Mouse (Mus musculus): ENCODE data around the gene Agtr1a. TPM values are rescaled to one million over a fixed set of nuclear protein-coding genes. Genes with fewer than 3 reads are reported as not detected.

The Agtr1a gene
- polyA plus RNA-seq, 1 experiment from 2014 or later = 2.6 TPM

DNA sequence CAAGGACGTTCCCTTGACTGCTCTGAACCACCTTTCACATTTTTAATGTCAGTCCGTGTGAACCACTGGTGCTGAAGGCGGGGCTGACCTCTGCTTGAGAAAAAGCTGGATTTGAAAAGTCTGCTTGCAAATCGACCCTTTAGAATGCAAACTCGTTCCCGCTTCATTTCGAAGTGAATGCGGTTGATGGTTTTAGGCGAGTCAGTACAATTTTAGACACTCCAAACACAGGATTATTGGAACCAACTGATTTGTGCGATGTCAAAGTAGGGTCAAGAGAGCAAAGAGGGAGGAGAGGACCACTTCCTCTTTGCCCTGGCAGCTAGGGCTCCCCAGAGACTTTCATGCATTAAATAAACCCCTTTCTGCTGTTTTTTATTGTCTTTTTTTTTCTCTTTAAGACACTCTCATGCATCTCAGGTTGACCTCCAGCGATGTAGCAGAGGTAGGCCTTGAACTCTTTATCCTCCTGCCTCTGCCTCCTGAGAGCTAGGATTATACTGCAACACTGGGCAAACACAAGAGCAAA lies 27.9 kb downstream of the Agtr1a start:
- ATAC-seq (ENCODE audit: low FRiP score, low read depth) = no peak
- H3K9me3 ChIP-seq = no peaks in the 10 kb centered on the region

DNA sequence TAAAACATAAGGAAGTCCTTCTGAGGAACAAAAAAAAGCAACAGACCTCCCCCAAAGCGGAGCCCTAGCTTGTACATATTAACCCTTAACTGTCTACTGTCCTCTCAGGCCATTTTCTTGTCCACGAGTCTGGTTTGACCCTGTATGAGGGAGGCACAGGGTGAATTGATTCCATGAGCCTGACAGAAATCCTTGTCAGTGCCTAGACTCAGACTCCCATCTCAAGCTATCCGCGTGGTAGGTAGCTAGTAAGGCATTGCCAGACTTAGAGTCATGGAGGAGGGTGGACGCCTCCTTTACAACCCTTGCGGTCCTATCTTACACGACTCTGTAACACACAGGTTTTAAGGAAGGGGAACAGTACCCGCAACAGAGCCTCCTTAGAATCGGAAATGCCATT lies 28.5 kb downstream of the Agtr1a start:
- no peaks in the 10 kb centered on the region for H3K36me3 ChIP-seq
- H3K9ac ChIP-seq (replicated peaks) = no peak overlapping the region
- no peaks in the 10 kb centered on the region for H3K4me1 ChIP-seq
- ATAC-seq (ENCODE audit: low FRiP score, low read depth) = no peak
- H3K4me2 ChIP-seq (replicated peaks) = no peak overlapping the region
- H3K9me3 ChIP-seq = no peaks in the 10 kb centered on the region
- H3K27ac ChIP-seq (replicated peaks) = no peak overlapping the region
- H3K27me3 ChIP-seq = no peaks in the 10 kb centered on the region
- WGBS = 90% methylated on average over 9 of the region's 9 CpGs
- H3K4me3 ChIP-seq = no peak overlapping the region

More for the DNA sequence above, 27.9 kb downstream of the Agtr1a start:
- Histone ChIP-seq H3K27ac (replicated peaks) (no peak overlapping the region), H3K9ac (replicated peaks) (no peak overlapping the region), H3K36me3 (no peaks in the 10 kb centered on the region), H3K4me2 (replicated peaks) (no peak overlapping the region), H3K27me3 (no peaks in the 10 kb centered on the region), H3K4me3 (no peak overlapping the region), H3K4me1 (no peaks in the 10 kb centered on the region)
- 82% methylated on average over 11 of the region's 11 CpGs for WGBS

DNA sequence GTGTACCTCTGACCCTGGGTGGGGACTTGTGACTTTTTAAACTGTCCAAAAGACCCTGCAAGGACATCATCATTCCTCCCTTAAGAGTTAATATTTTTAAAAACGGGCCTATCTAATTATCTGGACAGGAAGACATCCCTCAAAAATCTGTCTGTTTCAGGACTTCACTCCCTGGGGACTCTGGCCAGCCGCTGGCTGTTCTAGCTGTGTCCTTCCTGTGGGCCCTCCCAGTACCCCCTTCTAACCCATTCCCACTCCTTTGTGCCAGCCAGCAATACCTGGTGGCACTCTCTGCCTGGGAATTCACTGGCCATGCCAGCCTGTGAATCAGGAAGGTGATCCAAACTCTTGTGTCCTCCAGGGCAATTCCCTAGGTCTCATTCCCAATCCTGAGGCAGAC lies 29.1 kb downstream of the Agtr1a start:
- Histone ChIP-seq H3K36me3 (no peaks in the 10 kb centered on the region), H3K4me2 (replicated peaks) (no peak overlapping the region), H3K27ac (replicated peaks) (no peak overlapping the region), H3K4me1 (no peaks in the 10 kb centered on the region), H3K4me3 (no peak overlapping the region), H3K27me3 (no peaks in the 10 kb centered on the region), H3K9me3 (no peaks in the 10 kb centered on the region), H3K9ac (replicated peaks) (no peak overlapping the region)
- ATAC-seq (ENCODE audit: low FRiP score, low read depth) = no peak
- WGBS = 81% methylated on average over 2 of the region's 2 CpGs

DNA sequence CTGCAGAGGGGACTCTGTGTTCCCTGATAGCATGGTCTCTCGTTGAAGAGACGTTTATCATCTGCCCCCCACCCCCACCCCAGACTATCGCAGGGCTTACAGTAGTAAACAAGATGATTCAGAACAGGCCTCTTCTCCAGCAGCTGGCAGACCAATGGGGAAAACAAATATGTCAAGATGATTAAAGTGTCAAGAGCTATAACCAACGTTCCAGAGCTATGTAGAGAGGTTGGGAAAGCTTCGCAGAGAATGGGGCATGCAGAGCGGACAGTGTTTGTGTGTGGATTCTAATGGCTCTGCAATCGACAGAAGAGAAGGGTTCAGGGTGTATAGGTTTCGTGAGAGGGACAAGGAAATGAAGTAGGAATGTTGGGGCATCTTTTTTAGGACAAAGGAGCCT lies 31.9 kb downstream of the Agtr1a start:
- no peak for ATAC-seq (ENCODE audit: low FRiP score, low read depth)
- no peak overlapping the region for H3K27ac ChIP-seq (replicated peaks)
- no peak overlapping the region for H3K4me3 ChIP-seq
- WGBS = 83% methylated on average over 8 of the region's 8 CpGs
- H3K27me3 ChIP-seq = no peaks in the 10 kb centered on the region
- H3K4me1 ChIP-seq = no peaks in the 10 kb centered on the region
- H3K9me3 ChIP-seq = no peaks in the 10 kb centered on the region
- H3K9ac ChIP-seq (replicated peaks) = no peak overlapping the region
- no peaks in the 10 kb centered on the region for H3K36me3 ChIP-seq
- no peak overlapping the region for H3K4me2 ChIP-seq (replicated peaks)

DNA sequence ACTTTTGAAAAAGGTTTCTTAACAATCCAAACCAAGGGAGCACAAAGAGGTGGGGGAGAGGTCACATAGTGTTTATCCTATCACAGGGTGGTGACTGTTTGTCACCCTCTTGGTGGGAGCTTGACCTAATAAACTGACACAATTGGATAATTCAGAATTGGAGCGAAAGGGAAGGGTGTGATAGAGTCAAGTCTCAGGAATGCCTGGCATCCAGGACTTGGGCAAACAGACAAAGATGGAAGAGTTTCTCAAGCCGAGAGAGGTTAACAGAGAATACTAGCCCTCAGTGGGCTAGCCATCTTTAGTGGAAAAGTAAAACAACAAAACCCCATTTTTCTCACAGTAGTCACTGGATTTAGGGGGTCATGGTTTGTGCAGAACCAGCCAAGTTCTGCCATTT lies 32.5 kb downstream of the Agtr1a start:
- ATAC-seq (ENCODE audit: low FRiP score, low read depth) = no peak
- Histone ChIP-seq H3K9ac (replicated peaks) (no peak overlapping the region), H3K27me3 (no peaks in the 10 kb centered on the region), H3K9me3 (no peaks in the 10 kb centered on the region), H3K4me2 (replicated peaks) (no peak overlapping the region), H3K4me3 (no peak overlapping the region), H3K4me1 (no peaks in the 10 kb centered on the region), H3K36me3 (no peaks in the 10 kb centered on the region), H3K27ac (replicated peaks) (no peak overlapping the region)
- 58% methylated on average over 2 of the region's 2 CpGs for WGBS

DNA sequence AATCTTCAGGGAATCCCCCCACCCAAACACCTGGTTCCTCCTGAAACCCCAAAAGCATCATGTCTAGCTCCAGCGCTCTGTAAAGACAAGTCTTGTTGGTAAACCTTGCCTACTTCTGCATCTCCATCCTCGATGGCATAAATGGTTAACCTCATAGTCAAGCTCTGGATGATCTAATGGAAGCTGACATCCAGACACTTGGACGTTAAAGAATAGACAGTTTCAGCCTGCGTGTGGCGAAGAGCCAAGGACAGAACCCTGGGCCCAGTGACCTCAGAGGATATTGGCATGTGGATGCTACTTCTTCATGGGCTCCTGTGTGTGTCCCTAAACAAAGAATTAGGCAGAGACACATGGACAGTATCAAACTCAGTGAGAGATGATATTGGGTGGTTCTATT lies 42.6 kb downstream of the Agtr1a start:
- H3K27ac ChIP-seq (replicated peaks) = no peak overlapping the region
- WGBS = 89% methylated on average over 5 of the region's 5 CpGs
- no peaks in the 10 kb centered on the region for H3K36me3 ChIP-seq
- no peak for ATAC-seq (ENCODE audit: low FRiP score, low read depth)
- H3K4me3 ChIP-seq = no peak overlapping the region
- H3K9me3 ChIP-seq = no peaks in the 10 kb centered on the region
- no peaks in the 10 kb centered on the region for H3K27me3 ChIP-seq
- H3K4me2 ChIP-seq (replicated peaks) = no peak overlapping the region
- no peaks in the 10 kb centered on the region for H3K4me1 ChIP-seq
- H3K9ac ChIP-seq (replicated peaks) = no peak overlapping the region

DNA sequence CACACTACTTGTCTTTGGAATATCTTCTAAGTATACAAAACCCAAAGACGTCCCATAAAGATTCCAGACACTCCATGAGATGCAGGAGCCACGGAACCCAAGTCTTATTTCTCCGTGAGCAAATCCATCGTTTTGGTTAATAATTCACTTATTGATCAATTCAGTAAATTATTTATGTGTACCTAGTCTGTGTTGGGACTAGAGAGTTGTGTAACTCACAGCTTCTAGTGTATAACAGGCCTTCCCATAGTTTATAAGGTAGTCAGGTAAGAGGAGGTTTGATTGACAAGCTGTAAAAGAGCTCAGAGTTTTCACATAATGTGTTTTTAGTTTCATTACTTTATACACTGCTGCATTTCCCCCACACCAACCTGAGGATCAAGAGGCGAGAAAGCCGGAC lies 48.9 kb downstream of the Agtr1a start:
- H3K4me3 ChIP-seq = no peak overlapping the region
- H3K9ac ChIP-seq (replicated peaks) = no peak overlapping the region
- H3K27ac ChIP-seq (replicated peaks) = no peak overlapping the region
- no peak for ATAC-seq (ENCODE audit: low FRiP score, low read depth)
- whole genome bisulfite sequencing = 86% methylated on average over 6 of the region's 6 CpGs
- H3K27me3 ChIP-seq = no peaks in the 10 kb centered on the region
- H3K4me1 ChIP-seq = no peaks in the 10 kb centered on the region
- H3K36me3 ChIP-seq = no peaks in the 10 kb centered on the region
- H3K4me2 ChIP-seq (replicated peaks) = no peak overlapping the region
- no peaks in the 10 kb centered on the region for H3K9me3 ChIP-seq

DNA sequence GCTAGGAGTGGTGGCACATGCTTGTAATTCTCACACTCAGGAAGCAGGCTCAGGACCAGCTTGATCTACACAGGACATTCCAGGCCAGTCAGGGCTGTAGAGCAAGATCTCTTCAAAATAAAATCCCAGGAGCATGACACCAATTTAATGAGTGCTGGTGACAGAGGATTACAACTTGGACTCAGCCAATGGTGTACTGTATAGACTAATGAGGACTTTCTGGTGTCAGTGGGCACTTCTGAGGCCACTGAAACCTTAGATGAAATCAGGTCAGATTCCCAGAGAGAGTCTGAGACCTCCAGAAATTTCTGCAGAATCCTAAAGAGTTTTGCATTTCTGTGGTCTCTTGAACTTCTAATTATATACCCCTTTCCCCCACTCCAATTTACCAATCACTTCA lies 57.9 kb downstream of the Agtr1a start:
- Histone ChIP-seq H3K27ac (replicated peaks) (no peak overlapping the region), H3K4me1 (no peaks in the 10 kb centered on the region), H3K9ac (replicated peaks) (no peak overlapping the region), H3K36me3 (no peaks in the 10 kb centered on the region), H3K4me2 (replicated peaks) (no peak overlapping the region), H3K27me3 (no peaks in the 10 kb centered on the region), H3K4me3 (no peak overlapping the region), H3K9me3 (no peaks in the 10 kb centered on the region)
- ATAC-seq (ENCODE audit: low FRiP score, low read depth) = no peak

DNA sequence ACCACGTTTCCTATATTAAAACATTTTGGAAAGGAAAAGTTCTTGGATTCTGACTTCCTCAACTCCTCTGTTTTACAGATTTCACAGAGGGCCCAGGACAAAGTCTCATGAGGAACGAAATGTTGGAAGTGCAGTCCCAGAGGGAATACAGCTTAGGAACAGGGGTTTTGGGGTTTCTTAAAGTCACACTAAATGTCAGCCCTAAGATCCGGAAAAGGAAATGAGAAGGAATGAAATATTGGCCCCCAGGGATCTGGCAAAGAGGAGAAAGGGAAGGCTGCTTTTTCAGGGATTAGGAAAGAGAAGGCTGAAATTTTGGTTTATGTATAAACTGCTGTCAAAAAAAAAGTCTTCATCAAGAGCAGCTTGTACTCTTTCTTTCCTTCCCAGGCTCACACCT lies 60.2 kb downstream of the Agtr1a start:
- 83% methylated on average over 3 of the region's 3 CpGs for WGBS
- no peak overlapping the region for H3K4me3 ChIP-seq
- no peak overlapping the region for H3K27ac ChIP-seq (replicated peaks)
- no peak overlapping the region for H3K4me2 ChIP-seq (replicated peaks)
- H3K36me3 ChIP-seq = no peaks in the 10 kb centered on the region
- no peaks in the 10 kb centered on the region for H3K27me3 ChIP-seq
- H3K9me3 ChIP-seq = no peaks in the 10 kb centered on the region
- 0 out of 2 replicates have a peak, but pooled peaks cover 2% of the 10 kb centered on the region for H3K4me1 ChIP-seq
- ATAC-seq (ENCODE audit: low FRiP score, low read depth) = no peak
- no peak overlapping the region for H3K9ac ChIP-seq (replicated peaks)

DNA sequence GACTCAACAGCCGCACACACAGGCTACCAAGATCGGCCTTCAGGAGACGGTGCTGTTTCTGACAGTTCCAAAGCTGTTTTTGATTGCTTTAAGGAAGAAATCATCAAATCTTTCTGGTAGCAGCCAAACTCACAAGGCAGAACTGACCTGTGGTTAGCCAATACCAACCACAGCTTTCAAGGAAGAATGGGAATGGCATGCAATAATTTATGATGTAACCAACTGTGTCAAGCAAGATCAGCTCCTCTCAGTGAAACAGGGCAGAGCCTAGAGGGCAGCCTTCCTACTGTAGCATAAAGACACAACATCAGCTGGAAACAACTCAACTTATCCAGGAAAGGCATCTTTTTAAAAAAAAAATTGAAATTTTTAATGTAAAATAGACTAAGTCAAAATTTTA lies 62.6 kb downstream of the Agtr1a start:
- Histone ChIP-seq H3K27me3 (no peaks in the 10 kb centered on the region), H3K9me3 (no peaks in the 10 kb centered on the region), H3K27ac (replicated peaks) (no peak overlapping the region), H3K36me3 (no peaks in the 10 kb centered on the region), H3K9ac (replicated peaks) (no peak overlapping the region), H3K4me1 (0 out of 2 replicates have a peak, but pooled peaks cover 2% of the 10 kb centered on the region), H3K4me2 (replicated peaks) (no peak overlapping the region), H3K4me3 (no peak overlapping the region)
- 93% methylated on average over 3 of the region's 3 CpGs for WGBS
- ATAC-seq (ENCODE audit: low FRiP score, low read depth) = no peak

DNA sequence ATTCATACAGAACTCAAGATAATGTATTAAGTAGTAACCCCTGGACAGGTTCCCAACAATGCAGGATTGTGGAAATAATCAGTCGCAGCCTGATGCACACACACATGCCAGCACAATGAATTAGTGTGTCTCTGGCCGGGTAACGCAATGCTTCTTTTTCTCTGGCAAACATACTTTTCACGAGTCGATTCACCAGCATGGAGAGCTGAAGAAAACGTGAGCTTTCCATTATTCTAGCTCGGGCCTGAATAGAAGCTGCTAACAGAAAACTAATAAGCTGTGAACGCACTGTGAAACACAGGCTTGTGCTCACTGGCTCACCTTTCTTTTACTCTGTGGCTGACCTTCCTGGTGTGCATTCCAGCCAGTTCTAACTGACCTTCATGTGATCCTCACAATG lies 64.4 kb downstream of the Agtr1a start:
- H3K4me3 ChIP-seq = no peak overlapping the region
- no peak overlapping the region for H3K27ac ChIP-seq (replicated peaks)
- H3K36me3 ChIP-seq = no peaks in the 10 kb centered on the region
- no peaks in the 10 kb centered on the region for H3K27me3 ChIP-seq
- WGBS = 56% methylated on average over 8 of the region's 8 CpGs
- H3K4me1 ChIP-seq = 0 out of 2 replicates have a peak, but pooled peaks cover 2% of the 10 kb centered on the region
- no peak overlapping the region for H3K9ac ChIP-seq (replicated peaks)
- ATAC-seq (ENCODE audit: low FRiP score, low read depth) = no peak
- H3K4me2 ChIP-seq (replicated peaks) = no peak overlapping the region
- no peaks in the 10 kb centered on the region for H3K9me3 ChIP-seq

DNA sequence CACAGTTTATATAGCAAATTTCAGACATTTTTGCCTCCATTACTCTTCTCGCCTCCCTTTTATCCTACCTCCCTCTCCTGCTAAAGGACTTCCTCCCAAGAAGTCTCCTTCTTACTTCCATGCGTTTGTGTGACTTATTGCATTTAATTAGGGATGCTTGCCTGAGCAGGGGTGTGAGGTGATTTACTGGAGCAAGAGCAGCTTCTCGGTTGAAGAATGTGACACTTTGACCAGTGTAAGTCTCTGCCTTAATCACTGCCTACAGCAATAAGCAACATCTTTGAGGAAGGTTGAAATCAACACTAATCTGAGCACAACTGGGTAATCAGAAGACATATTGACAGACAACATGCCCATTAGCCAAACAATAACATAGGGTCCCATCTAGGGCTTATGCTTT lies 67.6 kb downstream of the Agtr1a start:
- Histone ChIP-seq H3K9me3 (peaks cover 5% of the 10 kb centered on the region; the same call in 1 of the 2 replicates), H3K4me2 (replicated peaks) (no peak overlapping the region), H3K4me1 (0 out of 2 replicates have a peak, but pooled peaks cover 2% of the 10 kb centered on the region), H3K9ac (replicated peaks) (no peak overlapping the region), H3K36me3 (no peaks in the 10 kb centered on the region), H3K27me3 (no peaks in the 10 kb centered on the region), H3K4me3 (no peak overlapping the region), H3K27ac (replicated peaks) (no peak overlapping the region)
- 67% methylated on average over 3 of the region's 3 CpGs for WGBS
- no peak for ATAC-seq (ENCODE audit: low FRiP score, low read depth)

DNA sequence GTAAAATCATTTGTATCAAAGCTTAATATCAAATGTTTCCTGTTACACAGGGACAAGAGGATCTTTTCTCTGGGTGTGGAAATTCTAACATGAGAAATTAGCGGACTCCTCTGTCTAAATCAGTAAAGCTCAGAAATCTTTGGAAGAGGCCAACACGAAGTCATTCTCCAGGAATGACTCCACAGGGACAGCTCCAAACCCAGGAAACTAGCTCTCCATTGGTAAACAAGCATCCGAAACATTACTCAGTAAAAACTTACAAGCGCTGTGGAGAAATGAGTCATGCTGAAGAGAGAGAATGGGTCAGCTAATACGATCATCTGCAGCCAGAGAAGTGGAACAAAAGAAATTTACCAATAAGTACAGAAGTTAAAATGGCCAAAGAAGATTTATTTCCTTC lies 82.4 kb downstream of the Agtr1a start:
- no peaks in the 10 kb centered on the region for H3K4me1 ChIP-seq
- no peak overlapping the region for H3K27ac ChIP-seq (replicated peaks)
- no peak overlapping the region for H3K4me3 ChIP-seq
- no peak overlapping the region for H3K4me2 ChIP-seq (replicated peaks)
- no peak overlapping the region for H3K9ac ChIP-seq (replicated peaks)
- no peak for ATAC-seq (ENCODE audit: low FRiP score, low read depth)
- H3K36me3 ChIP-seq = no peaks in the 10 kb centered on the region
- no peaks in the 10 kb centered on the region for H3K9me3 ChIP-seq
- 82% methylated on average over 5 of the region's 5 CpGs for WGBS
- H3K27me3 ChIP-seq = no peaks in the 10 kb centered on the region
